Mouse (Mus musculus): ENCODE results near the gene Stc2.

The Stc2 gene

DNA sequence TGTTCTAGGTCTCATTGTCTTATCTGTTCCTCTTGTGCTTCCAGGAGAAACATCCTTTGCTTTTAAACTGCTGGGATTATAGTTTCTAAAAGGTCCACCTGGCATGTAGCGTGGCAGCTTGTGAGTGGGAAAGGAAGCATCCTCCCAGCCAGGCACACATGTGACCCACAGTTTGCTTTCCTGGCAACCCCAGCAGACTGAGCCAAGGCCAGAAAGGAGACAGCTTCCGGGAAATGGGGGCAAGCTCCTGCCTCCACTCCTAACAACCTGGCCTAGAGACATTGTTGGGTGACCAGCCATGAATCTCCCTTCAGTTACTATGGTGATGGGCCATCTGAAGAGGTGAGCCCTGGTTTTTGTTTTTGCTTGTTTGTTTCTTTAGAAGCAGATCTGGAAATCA is 3.9 kb downstream of the Stc2 start:
- DNase-seq = no peak

DNA sequence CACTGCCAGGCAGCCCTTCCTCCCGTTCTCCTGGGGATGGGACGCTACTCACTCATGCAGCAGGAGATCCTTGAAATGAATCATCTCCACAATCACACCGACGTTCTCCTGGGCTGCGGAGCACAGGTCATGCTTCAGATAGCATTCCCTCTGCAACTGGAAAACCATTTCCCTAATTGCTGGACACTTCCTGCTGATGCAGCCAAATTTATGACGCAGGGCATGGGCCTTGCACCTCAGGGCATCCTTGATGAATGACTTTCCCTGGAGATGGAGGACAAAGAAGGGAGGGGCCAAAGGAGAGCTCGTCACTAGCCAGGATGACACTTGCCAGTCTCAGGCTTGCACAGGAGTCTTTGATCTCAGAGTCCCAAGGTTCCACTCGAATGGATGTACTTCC is 4.6 kb downstream of the Stc2 start:
- DNase-seq = peak in 1 of 2 experiments; percentile 17

DNA sequence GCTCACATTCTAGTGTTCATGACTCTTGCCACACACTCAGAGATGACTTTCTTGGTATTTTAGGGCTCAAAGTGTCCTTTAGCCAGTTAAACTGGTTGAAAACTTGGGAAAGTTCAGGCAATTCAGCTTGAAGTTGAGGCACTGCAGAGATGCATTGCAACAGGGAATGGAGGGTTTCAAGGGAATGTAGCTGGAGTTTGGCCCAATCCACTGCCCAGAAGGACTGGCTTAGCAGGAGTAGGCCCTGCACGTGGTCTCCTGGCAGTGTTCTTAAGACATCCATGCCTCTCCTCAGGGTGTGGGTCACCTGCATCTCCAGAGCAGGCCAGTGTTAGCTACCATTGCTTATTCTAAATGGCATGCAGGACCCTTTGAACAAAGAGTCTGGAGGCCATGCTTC is 7.0 kb downstream of the Stc2 start:
- DNase-seq = no peak

DNA sequence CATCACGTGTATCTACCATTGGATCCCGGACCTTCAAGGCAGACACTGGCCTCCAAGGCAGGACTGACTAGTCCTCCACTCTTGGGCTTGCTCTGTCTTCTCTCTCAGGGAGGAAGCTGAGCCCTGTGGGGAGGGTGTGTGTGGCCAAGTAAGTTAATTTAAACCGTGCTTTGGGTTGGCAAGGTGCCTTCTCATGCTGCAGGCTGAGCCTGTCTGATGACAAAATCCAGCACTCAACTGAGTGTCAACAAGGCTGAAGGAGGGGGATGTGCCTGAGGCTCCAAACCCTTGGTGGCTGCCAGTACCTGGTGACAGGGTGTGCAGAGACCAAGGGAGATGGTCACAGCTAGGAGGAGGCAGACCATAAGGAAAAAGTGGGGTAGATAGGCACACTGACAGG is 7.5 kb downstream of the Stc2 start:
- peak; percentile 21 to 29 for DNase-seq

DNA sequence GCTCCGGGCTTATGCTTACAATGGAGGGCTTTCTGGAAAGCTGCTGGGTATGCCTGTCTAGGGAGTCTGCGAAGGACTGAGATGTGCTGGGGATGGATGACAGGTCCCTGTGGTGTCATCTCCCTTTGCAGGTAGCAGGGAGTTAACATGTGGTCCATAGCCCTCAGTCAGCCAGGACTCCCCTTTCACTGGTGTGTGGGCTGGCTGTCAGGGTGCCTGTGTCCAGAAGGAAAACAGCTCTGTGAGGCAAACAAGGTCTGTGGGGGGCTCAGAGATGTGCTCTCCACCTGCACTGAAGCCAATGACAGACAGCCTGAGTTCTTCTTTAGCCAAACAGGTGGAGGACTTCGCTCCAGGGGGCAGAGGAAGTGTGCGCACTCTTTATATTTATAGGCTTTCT is 8.8 kb downstream of the Stc2 start:
- no peak for DNase-seq

DNA sequence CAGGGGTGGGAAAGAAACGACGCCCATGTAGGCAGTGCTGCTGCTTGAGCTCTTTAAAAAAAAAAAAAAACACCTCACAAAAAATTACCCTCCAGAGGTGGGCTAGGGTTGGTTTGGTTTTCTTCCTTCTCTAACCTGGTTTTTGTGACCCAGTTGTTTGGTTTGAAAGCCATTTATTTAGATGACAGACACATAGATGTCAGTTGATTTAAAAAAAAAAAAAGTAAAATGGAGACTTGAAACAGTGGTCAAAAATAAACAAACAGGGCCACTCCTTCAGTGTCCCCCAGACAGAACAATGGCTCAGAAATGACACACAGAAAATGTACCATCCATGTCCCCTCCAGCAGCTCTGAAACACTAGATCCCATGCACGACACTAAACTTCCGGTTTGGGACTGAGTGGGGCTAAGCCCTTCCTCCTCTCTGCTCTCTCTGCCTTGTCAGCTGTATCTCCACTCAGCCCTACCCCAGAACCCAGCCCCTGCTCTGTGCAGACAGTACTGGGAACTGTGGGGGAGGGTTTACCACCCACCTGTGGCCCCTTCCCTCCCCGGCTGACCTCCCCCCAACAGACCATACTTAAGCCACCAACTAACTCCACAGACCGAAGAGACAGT is 10.5 kb downstream of the Stc2 start:
- DNase-seq = no peak

DNA sequence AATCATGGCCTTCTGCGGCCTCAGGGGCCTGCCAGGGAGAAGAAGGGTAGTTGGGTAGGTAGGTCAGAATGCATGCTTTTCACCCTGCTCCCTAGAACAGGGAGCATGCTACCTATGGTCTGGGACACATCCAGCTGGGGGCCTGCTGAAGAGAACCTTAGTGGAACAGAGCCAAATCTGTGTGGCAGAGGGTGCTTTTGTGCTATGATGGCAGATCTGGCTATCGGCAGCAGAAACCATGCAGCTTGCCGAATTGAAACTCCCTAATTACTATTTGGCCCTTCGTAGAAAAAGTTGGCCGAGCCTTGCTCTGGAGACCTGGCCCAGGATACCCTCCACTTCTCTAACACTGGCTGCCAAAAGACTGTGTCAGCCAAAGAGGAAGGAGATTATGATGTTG is 11.4 kb downstream of the Stc2 start:
- no peak for DNase-seq

DNA sequence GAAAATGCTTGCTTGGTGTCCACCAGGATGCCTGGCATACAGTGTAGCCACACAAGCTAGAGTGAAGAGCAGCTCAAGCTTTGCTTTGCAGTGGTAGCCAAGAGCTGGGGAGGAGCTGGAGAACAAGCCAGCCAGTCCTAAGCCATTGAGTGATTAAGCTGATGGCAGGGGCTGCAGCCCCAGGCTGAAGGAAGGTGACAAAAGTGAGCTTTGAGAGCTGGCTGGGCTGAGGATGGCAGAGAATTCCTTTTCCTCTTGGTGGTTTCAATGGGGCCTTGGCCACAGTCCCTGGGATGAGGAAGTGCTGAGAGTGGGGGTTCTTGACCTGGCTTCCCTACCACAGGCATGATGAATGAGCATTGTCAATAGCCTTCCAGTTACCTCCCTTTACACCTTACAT is 13.0 kb downstream of the Stc2 start:
- no peak for DNase-seq

DNA sequence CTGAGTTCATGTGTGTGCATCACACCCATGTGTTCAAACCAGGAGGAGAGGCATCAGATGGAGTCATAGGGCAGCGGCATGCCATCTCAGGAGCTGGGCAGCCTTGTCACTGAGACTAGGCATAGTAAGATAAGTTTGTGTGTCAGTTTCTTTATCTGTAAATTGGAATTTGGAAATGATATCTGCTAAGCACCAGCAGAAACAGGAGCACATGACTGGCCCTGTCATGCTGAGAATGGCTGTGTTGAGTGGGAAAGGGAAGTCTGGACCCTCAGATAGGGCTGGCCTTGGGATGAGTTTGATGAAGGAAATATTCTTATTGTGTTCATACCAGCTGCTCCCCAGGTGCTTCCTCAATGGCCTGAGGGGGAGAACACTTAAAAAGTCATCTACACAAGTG is 14.1 kb downstream of the Stc2 start:
- DNase-seq = no peak

DNA sequence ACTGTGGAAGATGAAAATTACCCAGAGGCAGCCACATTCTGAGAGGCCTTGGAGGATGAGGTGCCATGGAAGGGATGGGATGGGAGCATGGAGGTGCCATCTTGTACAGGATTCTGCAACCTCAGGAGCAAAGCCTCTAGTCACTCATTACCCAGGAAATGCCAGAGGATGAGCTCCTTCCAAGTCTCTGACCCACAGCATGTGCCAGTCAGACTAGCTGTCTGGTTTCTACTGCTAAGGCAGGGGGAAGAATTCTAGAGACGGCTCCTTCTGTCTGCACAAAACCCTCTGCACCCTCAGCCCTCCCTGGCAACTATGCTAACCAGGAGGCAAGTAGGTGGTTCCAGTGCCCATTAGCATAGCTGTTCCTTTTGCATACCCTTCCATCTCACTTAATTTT is 15.4 kb downstream of the Stc2 start:
- peak; percentile 18 to 23 for DNase-seq
